Mouse (Mus musculus): Measurements from ENCODE around the gene Zbtb43. TPM values are rescaled to one million over a fixed set of nuclear protein-coding genes. Genes with fewer than 3 reads are reported as not detected.

Gene Zbtb43
- polyA plus RNA-seq, 1 experiment from 2014 or later: 18.9 TPM

DNA sequence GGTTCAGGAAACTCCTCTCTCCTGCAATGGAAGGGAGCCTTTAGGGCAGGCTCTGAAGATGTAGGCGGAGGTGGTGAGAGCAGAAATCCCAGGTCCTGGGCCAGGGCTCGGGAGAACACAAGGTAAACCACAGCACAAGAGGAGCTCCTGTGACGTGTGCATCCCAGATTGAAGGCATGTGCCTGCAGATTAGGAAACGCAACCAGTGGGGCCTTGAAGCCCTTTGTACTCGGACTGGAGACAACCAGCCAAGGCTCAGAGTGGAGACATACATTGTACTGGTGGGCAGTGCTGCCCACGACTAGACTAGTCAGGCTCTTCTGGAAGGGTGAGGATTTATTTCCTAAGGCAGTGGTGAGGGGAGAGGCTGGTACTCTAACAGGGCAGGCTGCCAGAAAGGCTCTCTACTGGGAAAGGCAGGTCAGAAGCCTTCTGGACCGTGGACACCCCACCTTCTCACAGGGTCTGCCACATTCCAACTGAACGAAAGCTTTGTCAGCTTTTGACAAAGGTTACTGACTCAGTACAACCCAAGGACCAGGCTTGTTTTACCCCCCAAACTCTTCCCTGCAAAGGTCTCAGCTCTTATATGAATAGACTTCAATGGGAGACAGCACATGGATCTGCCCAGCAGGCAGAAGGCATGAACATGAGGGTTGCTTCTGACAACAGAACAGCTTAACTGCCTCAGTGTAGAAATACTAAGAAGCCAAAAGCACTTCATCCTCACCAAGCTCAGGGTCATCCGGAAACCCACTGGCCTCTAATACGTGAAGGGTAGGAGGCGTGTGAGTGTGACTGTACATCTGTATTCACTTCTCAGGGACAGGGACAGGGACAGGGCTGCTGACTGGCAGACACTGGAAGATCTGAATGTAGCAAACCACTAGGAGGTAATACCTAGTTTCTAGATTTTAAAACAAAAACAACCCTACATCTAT is 17.1 kb downstream of the Zbtb43 start:
- no peak overlapping the region for H3K27ac ChIP-seq (ENCODE audit: low read depth)
- WGBS: 83% methylated on average over 11 of the region's 11 CpGs
- H3K9me3 ChIP-seq (ENCODE audit: control insufficient read depth, low read length): no peaks in the 10 kb centered on the region
- peaks cover 65% of the 10 kb centered on the region for H3K36me3 ChIP-seq (ENCODE audit: control insufficient read depth, insufficient read depth, low read length)
- H3K4me2 ChIP-seq (ENCODE audit: low read length): no peak overlapping the region
- H3K4me3 ChIP-seq (ENCODE audit: low read depth, low read length): no peak overlapping the region
- H3K9ac ChIP-seq (ENCODE audit: low read length): no peak overlapping the region
- no peak for DNase-seq (ENCODE audit: low spot score)
- H3K4me1 ChIP-seq (replicated peaks; ENCODE audit: control insufficient read depth, insufficient read depth, low read length): no peaks in the 10 kb centered on the region
- H3K27me3 ChIP-seq (replicated peaks; ENCODE audit: control insufficient read depth, insufficient read depth, low read length): no peaks in the 10 kb centered on the region
- ATAC-seq (replicated peaks; ENCODE audit: low FRiP score, low TSS enrichment, low read depth): no peak

DNA sequence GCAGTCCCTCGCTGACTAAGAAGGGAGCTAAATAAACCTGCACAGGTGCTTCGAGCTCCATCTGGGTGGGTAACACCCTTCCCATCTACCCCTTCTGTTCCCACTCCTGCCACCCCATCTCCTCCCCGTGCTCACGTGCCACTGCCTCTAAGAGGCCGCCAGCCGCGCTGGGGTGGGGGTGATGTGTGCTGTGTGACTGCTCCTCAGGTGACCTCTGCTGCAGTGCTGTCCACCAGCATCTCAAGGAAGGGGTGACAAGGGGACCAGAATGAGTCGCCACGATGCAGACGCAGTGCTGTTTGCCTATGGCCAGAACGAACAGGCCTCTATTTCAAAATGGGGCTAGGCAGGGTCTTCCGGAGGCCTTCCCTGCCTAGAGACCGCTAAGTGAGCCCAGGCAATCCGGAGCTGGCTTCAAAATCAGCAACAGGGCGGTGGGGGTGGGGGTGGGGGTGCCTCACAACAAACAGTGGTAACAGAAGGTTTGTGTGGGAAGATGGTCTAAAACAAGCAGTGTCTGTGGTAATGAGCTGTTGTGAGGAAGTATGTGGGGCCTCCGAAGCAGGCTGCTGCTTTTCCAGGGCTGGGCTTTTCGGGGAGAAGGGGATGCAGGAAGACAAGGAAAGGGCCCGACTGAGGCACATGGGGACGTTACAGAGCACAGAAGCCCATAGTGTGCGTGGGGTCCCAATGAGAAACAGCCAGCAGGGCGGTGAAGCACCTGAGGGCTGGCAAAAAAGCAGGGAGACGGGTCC is 19.1 kb downstream of the Zbtb43 start:
- WGBS: 90% methylated on average over 22 of the region's 22 CpGs
- H3K9me3 ChIP-seq (ENCODE audit: control insufficient read depth, low read length): no peaks in the 10 kb centered on the region
- H3K27me3 ChIP-seq (replicated peaks; ENCODE audit: control insufficient read depth, insufficient read depth, low read length): no peaks in the 10 kb centered on the region
- no peak for ATAC-seq (replicated peaks; ENCODE audit: low FRiP score, low TSS enrichment, low read depth)
- H3K4me2 ChIP-seq (ENCODE audit: low read length): no peak overlapping the region
- no peak for DNase-seq (ENCODE audit: low spot score)
- H3K9ac ChIP-seq (ENCODE audit: low read length): no peak overlapping the region
- no peak overlapping the region for H3K4me3 ChIP-seq (ENCODE audit: low read depth, low read length)
- no peak overlapping the region for H3K27ac ChIP-seq (ENCODE audit: low read depth)
- H3K36me3 ChIP-seq (ENCODE audit: control insufficient read depth, insufficient read depth, low read length): peaks cover 53% of the 10 kb centered on the region
- no peaks in the 10 kb centered on the region for H3K4me1 ChIP-seq (replicated peaks; ENCODE audit: control insufficient read depth, insufficient read depth, low read length)

GRCm38 (mm10) chr2:33446796-33447195 is 21.6 kb downstream of the Zbtb43 start:
- H3K9me3 ChIP-seq (ENCODE audit: control insufficient read depth, low read length): no peaks in the 10 kb centered on the region
- no peaks in the 10 kb centered on the region for H3K27me3 ChIP-seq (replicated peaks; ENCODE audit: control insufficient read depth, insufficient read depth, low read length)
- DNase-seq (ENCODE audit: low spot score) (no peak), ATAC-seq (replicated peaks; ENCODE audit: low FRiP score, low TSS enrichment, low read depth) (no peak)
- no peak overlapping the region for H3K4me3 ChIP-seq (ENCODE audit: low read depth, low read length)
- H3K36me3 ChIP-seq (ENCODE audit: control insufficient read depth, insufficient read depth, low read length): peaks cover 28% of the 10 kb centered on the region
- H3K4me2 ChIP-seq (ENCODE audit: low read length): no peak overlapping the region
- H3K4me1 ChIP-seq (replicated peaks; ENCODE audit: control insufficient read depth, insufficient read depth, low read length): no peaks in the 10 kb centered on the region; the same call in 1 of the 2 replicates
- no peak overlapping the region for H3K9ac ChIP-seq (ENCODE audit: low read length)
- 53% methylated on average over 1 of the region's 1 CpGs for WGBS
- H3K27ac ChIP-seq (ENCODE audit: low read depth): no peak overlapping the region

DNA sequence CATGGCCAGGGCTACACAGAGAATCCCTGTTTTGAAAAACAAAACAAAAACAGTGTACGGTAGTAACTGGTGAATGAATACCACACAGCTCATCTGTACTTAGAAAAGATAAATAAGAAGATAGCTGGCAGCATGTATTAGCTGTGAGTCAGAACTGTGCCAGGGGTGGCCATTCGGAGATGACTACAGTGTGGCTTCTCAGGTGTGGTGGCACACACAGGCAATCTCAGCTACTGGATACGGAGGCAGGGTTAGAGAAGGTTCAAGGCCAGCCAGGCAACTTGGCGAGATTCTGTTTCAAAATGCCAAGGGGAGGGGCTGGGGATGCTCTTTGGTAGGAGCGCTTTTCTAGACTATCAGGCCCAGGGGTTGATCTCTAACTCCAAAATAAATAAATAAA is 22.6 kb downstream of the Zbtb43 start:
- WGBS: 88% methylated on average over 5 of the region's 5 CpGs
- no peak overlapping the region for H3K9ac ChIP-seq (ENCODE audit: low read length)
- peaks cover 18% of the 10 kb centered on the region for H3K36me3 ChIP-seq (ENCODE audit: control insufficient read depth, insufficient read depth, low read length)
- H3K4me2 ChIP-seq (ENCODE audit: low read length): no peak overlapping the region
- H3K4me3 ChIP-seq (ENCODE audit: low read depth, low read length): no peak overlapping the region
- DNase-seq (ENCODE audit: low spot score) (no peak), ATAC-seq (replicated peaks; ENCODE audit: low FRiP score, low TSS enrichment, low read depth) (no peak)
- H3K27me3 ChIP-seq (replicated peaks; ENCODE audit: control insufficient read depth, insufficient read depth, low read length): no peaks in the 10 kb centered on the region
- no peak overlapping the region for H3K27ac ChIP-seq (ENCODE audit: low read depth)
- no peaks in the 10 kb centered on the region; the same call in 1 of the 2 replicates for H3K4me1 ChIP-seq (replicated peaks; ENCODE audit: control insufficient read depth, insufficient read depth, low read length)
- no peaks in the 10 kb centered on the region for H3K9me3 ChIP-seq (ENCODE audit: control insufficient read depth, low read length)

DNA sequence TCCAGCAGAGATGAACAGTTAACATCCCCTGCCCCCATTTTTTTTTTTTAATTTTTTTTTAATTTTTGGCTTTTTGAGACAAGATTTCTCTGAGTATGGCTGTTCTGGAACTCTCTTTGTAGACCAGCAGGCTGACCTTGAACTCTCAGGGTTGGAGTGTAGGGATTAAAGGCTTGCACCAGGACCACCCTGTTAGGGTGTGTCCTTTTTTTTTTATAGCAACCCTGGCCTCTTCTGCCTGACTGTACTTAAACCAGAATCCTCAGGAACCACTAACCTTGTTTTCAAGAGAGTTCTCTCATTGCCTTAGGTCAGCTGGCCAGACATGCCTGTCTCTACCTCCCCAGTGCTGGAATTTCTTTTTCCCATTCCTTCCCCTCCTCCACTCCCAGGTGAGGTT is 23.5 kb downstream of the Zbtb43 start:
- H3K27ac ChIP-seq (ENCODE audit: low read depth): no peak overlapping the region
- no peak overlapping the region for H3K4me3 ChIP-seq (ENCODE audit: low read depth, low read length)
- no peaks in the 10 kb centered on the region; the same call in 1 of the 2 replicates for H3K4me1 ChIP-seq (replicated peaks; ENCODE audit: control insufficient read depth, insufficient read depth, low read length)
- no peaks in the 10 kb centered on the region for H3K27me3 ChIP-seq (replicated peaks; ENCODE audit: control insufficient read depth, insufficient read depth, low read length)
- H3K36me3 ChIP-seq (ENCODE audit: control insufficient read depth, insufficient read depth, low read length): peaks cover 12% of the 10 kb centered on the region
- no peak for ATAC-seq (replicated peaks; ENCODE audit: low FRiP score, low TSS enrichment, low read depth)
- no peak for DNase-seq (ENCODE audit: low spot score)
- no peak overlapping the region for H3K9ac ChIP-seq (ENCODE audit: low read length)
- H3K9me3 ChIP-seq (ENCODE audit: control insufficient read depth, low read length): no peaks in the 10 kb centered on the region
- no peak overlapping the region for H3K4me2 ChIP-seq (ENCODE audit: low read length)

- no peak overlapping the region for H3K9ac ChIP-seq (ENCODE audit: low read length)
- H3K27me3 ChIP-seq (replicated peaks; ENCODE audit: control insufficient read depth, insufficient read depth, low read length): no peaks in the 10 kb centered on the region
- no peaks in the 10 kb centered on the region; the same call in 1 of the 2 replicates for H3K4me1 ChIP-seq (replicated peaks; ENCODE audit: control insufficient read depth, insufficient read depth, low read length)
- DNase-seq (ENCODE audit: low spot score) (no peak), ATAC-seq (replicated peaks; ENCODE audit: low FRiP score, low TSS enrichment, low read depth) (no peak)
- no peak overlapping the region for H3K4me3 ChIP-seq (ENCODE audit: low read depth, low read length)
- no peak overlapping the region for H3K4me2 ChIP-seq (ENCODE audit: low read length)
- no peak overlapping the region for H3K27ac ChIP-seq (ENCODE audit: low read depth)
- peaks cover 8% of the 10 kb centered on the region for H3K36me3 ChIP-seq (ENCODE audit: control insufficient read depth, insufficient read depth, low read length)
- 50% methylated on average over 5 of the region's 5 CpGs for WGBS
- no peaks in the 10 kb centered on the region for H3K9me3 ChIP-seq (ENCODE audit: control insufficient read depth, low read length)
Observed at GRCm38 (mm10) chr2:33444358-33444757, 24.0 kb downstream of the Zbtb43 start.

GRCm38 (mm10) chr2:33442701-33443100 is 25.7 kb downstream of the Zbtb43 start:
- no peak for DNase-seq (ENCODE audit: low spot score)
- 42% methylated on average over 4 of the region's 4 CpGs for WGBS
- no peak for ATAC-seq (replicated peaks; ENCODE audit: low FRiP score, low TSS enrichment, low read depth)
- H3K27ac ChIP-seq (ENCODE audit: low read depth): no peak overlapping the region
- no peak overlapping the region for H3K4me3 ChIP-seq (ENCODE audit: low read depth, low read length)
- no peak overlapping the region for H3K4me2 ChIP-seq (ENCODE audit: low read length)
- H3K27me3 ChIP-seq (replicated peaks; ENCODE audit: control insufficient read depth, insufficient read depth, low read length): no peaks in the 10 kb centered on the region
- no peaks in the 10 kb centered on the region for H3K9me3 ChIP-seq (ENCODE audit: control insufficient read depth, low read length)
- H3K9ac ChIP-seq (ENCODE audit: low read length): no peak overlapping the region
- H3K4me1 ChIP-seq (replicated peaks; ENCODE audit: control insufficient read depth, insufficient read depth, low read length): no peaks in the 10 kb centered on the region; the same call in 1 of the 2 replicates
- no peaks in the 10 kb centered on the region for H3K36me3 ChIP-seq (ENCODE audit: control insufficient read depth, insufficient read depth, low read length)

DNA sequence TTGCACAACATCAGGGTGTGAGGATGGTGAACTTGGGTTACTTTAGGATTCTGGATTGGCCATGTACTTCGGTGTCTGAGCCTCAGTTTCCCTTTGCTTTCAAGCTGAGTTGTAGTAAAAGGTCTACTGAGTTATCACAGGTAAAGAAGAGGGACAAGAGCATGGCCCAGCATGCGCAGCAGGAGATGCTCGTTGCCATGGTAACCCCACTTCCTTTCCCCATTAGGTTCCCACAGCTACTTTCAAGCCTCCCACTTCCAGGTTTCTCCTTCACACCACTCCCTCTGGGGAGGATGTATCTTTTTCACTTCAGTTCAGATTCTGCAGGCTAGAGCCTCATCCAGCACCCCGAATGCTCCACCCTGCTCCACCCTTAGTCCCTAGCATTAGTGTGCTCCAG is 27.5 kb downstream of the Zbtb43 start:
- no peaks in the 10 kb centered on the region for H3K36me3 ChIP-seq (ENCODE audit: control insufficient read depth, insufficient read depth, low read length)
- no peak overlapping the region for H3K4me3 ChIP-seq (ENCODE audit: low read depth, low read length)
- WGBS: 25% methylated on average over 4 of the region's 4 CpGs
- no peak overlapping the region for H3K4me2 ChIP-seq (ENCODE audit: low read length)
- no peaks in the 10 kb centered on the region for H3K9me3 ChIP-seq (ENCODE audit: control insufficient read depth, low read length)
- no peak overlapping the region for H3K27ac ChIP-seq (ENCODE audit: low read depth)
- DNase-seq (ENCODE audit: low spot score) (no peak), ATAC-seq (replicated peaks; ENCODE audit: low FRiP score, low TSS enrichment, low read depth) (no peak)
- peaks cover 7% of the 10 kb centered on the region for H3K4me1 ChIP-seq (replicated peaks; ENCODE audit: control insufficient read depth, insufficient read depth, low read length)
- no peak overlapping the region for H3K9ac ChIP-seq (ENCODE audit: low read length)
- H3K27me3 ChIP-seq (replicated peaks; ENCODE audit: control insufficient read depth, insufficient read depth, low read length): no peaks in the 10 kb centered on the region
